Mouse (Mus musculus) erythroblast, embryonic 14.5 days (primary cell): ENCODE results near the gene Eya2. TPM values are rescaled to one million over a fixed set of nuclear protein-coding genes. Genes with fewer than 3 reads are reported as not detected.

Experiments
- H3K27me3 ChIP-seq: 2 replicates; pipeline ENCODE4 v1.6.1; 2012; ENCODE audit warnings: inconsistent platforms; ENCODE audit not compliant: control insufficient read depth
- H3K36me3 ChIP-seq: 2 replicates; pipeline ENCODE4 v1.6.1; 2012; ENCODE audit warnings: mild to moderate bottlenecking, inconsistent platforms; ENCODE audit not compliant: control insufficient read depth
- H3K4me1 ChIP-seq: 2 replicates; pipeline ENCODE4 v1.6.1; 2012; ENCODE audit warnings: inconsistent platforms; ENCODE audit not compliant: control insufficient read depth
- H3K4me3 ChIP-seq: replicated peaks from 2 replicates; pipeline ENCODE3; 2012; ENCODE audit warnings: moderate library complexity, mild to moderate bottlenecking, inconsistent platforms
- H3K9me3 ChIP-seq: 2 replicates; pipeline ENCODE4 v1.6.1; 2012; ENCODE audit warnings: low read length, inconsistent platforms, mixed read lengths; ENCODE audit not compliant: control insufficient read depth
- GATA1 ChIP-seq: IDR thresholded peaks from 2 replicates; pipeline ENCODE4 v1.6.1; 2012; ENCODE audit warnings: low read length, inconsistent platforms, mixed read lengths
- TAL1 ChIP-seq: IDR thresholded peaks from 3 replicates; pipeline ENCODE4 v1.6.1; 2012; ENCODE audit warnings: low read length, inconsistent platforms, mixed read lengths
- polyA plus RNA-seq: library from polyadenylated mRNA; stranded (reverse); fragments of >175 nt; gene quantifications from 2 replicates; pipeline ENCODE4 v1.2.3, GENCODE M21; 2012

Eya2 gene
- polyA plus RNA-seq, 1 experiment: not detected

- H3K36me3 ChIP-seq: no peaks in the 10 kb centered on the region
- no peaks in the 10 kb centered on the region for H3K4me1 ChIP-seq
- H3K4me3 ChIP-seq: no peak overlapping the region
- H3K9me3 ChIP-seq: no peaks in the 10 kb centered on the region
- TF ChIP-seq GATA1 (no peak), TAL1 (no peak)
- no peaks in the 10 kb centered on the region for H3K27me3 ChIP-seq
Measured at GRCm38 (mm10) chr2:165768805-165769358, 174.1 kb downstream of the Eya2 start.

- Histone ChIP-seq H3K4me1 (no peaks in the 10 kb centered on the region), H3K36me3 (no peaks in the 10 kb centered on the region), H3K27me3 (no peaks in the 10 kb centered on the region), H3K9me3 (no peaks in the 10 kb centered on the region), H3K4me3 (no peak overlapping the region)
- TF ChIP-seq GATA1 (no peak), TAL1 (no peak)
Measured at GRCm38 (mm10) chr2:165769375-165769948, 174.6 kb downstream of the Eya2 start.

- Histone ChIP-seq H3K36me3 (peaks cover 26% of the 10 kb centered on the region), H3K9me3 (no peaks in the 10 kb centered on the region), H3K4me3 (no peak overlapping the region), H3K27me3 (no peaks in the 10 kb centered on the region), H3K4me1 (no peaks in the 10 kb centered on the region; the same call in 1 of the 2 replicates)
- TF ChIP-seq TAL1 (no peak), GATA1 (no peak)
Measured at GRCm38 (mm10) chr2:165778927-165779326, 184.1 kb downstream of the Eya2 start.

DNA sequence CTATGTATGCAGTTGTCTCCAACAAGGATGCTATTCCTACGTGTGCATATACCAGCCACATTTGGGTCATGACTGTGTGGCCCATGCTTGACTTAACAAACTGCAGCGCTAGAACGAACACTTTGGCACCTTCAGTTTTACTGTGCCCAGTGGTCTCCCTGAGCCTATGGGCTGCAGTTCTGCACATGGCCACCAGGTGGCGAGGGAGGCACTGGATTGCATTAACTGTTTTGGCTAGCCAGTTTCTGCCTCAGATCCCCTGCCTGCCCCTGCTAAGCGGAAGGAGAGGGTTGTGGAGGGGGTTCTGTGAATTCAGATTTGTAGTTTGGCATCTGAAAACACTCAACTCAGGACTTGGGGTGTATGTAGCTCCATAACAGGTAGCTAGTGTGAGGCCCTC, 187.5 kb downstream of the Eya2 start:
- no peaks in the 10 kb centered on the region for H3K27me3 ChIP-seq
- H3K9me3 ChIP-seq: no peaks in the 10 kb centered on the region
- no peak overlapping the region for H3K4me3 ChIP-seq
- TF ChIP-seq TAL1 (no peak), GATA1 (no peak)
- peaks cover 2% of the 10 kb centered on the region; the same call in 1 of the 2 replicates for H3K4me1 ChIP-seq
- peaks cover 59% of the 10 kb centered on the region for H3K36me3 ChIP-seq

DNA sequence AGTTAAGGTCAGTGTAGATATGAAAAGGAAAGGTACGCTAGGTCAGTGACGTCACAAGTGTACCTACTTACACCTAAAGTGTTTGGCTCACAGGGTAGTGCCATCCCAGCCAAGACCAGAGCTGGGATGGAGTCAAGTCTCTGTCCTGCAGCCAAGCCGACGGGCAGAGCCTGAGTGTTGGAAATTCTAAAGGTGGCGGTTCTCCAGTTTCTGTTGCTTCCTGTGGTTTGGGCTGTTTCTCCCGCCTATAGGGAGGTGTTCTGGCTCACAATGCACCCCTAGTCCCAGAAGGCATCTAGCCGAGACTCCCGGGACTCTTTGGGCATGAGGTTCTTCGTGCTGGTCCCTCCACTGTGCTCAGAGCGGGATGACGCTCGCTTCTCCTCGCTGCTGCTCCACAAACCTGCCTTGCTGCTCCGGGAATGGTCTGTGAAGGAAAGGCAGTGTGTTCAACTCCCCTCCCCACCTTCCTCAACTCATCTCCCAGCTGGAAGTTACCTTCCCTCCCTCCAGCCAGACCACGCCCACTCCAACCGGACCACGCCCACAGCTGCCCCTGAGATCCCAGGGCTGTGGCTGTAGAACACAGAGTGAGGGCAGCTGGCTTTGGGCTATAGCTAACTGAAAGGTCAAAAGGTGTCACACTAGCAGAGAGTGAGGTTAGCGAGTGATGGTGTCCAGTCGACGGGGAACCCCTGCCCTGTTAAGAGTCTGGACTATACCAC, 190.6 kb downstream of the Eya2 start:
- Histone ChIP-seq H3K27me3 (no peaks in the 10 kb centered on the region), H3K9me3 (no peaks in the 10 kb centered on the region), H3K4me3 (no peak overlapping the region), H3K4me1 (peaks cover 2% of the 10 kb centered on the region; the same call in 1 of the 2 replicates), H3K36me3 (peaks cover 90% of the 10 kb centered on the region)
- TF ChIP-seq TAL1 (no peak), GATA1 (no peak)

DNA sequence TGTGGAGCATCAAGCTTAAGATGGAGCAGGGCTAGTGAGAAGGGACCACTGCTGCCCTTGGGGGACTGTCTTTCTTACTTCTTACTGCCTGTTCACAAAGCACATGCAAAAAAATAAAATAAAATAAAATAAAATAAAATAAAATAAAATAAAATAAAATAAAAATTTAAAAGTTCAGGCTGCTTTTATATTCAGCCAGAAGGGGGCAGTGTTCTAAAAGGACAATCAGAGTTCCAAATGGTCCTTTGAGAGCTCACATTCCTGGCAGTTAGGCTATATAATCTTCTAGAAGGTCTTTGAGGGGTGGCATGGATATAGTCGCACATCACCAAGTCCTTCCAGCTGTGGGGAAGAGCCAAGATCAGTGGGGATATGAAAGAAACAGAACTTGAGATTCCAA, 191.6 kb downstream of the Eya2 start:
- no peaks in the 10 kb centered on the region for H3K9me3 ChIP-seq
- no peak for TF ChIP-seq GATA1
- no peak for TF ChIP-seq TAL1
- H3K4me3 ChIP-seq: no peak overlapping the region
- no peaks in the 10 kb centered on the region for H3K27me3 ChIP-seq
- H3K36me3 ChIP-seq: peaks cover 98% of the 10 kb centered on the region
- peaks cover 2% of the 10 kb centered on the region; the same call in 1 of the 2 replicates for H3K4me1 ChIP-seq

GRCm38 (mm10) chr2:165788005-165788404, 193.2 kb downstream of the Eya2 start:
- TF ChIP-seq GATA1: no peak
- TF ChIP-seq TAL1: no peak
- Histone ChIP-seq H3K9me3 (no peaks in the 10 kb centered on the region), H3K4me1 (peaks cover 2% of the 10 kb centered on the region; the same call in 1 of the 2 replicates), H3K27me3 (no peaks in the 10 kb centered on the region), H3K36me3 (peaks cover 98% of the 10 kb centered on the region), H3K4me3 (no peak overlapping the region)

- Histone ChIP-seq H3K4me3 (no peak overlapping the region), H3K4me1 (peaks cover 6% of the 10 kb centered on the region), H3K36me3 (peaks cover 98% of the 10 kb centered on the region), H3K27me3 (no peaks in the 10 kb centered on the region), H3K9me3 (no peaks in the 10 kb centered on the region)
- no peak for TF ChIP-seq TAL1
- TF ChIP-seq GATA1: no peak
Measured at GRCm38 (mm10) chr2:165788796-165789195, 194.0 kb downstream of the Eya2 start.

- Histone ChIP-seq H3K27me3 (no peaks in the 10 kb centered on the region), H3K4me1 (peaks cover 6% of the 10 kb centered on the region), H3K9me3 (no peaks in the 10 kb centered on the region), H3K4me3 (no peak overlapping the region), H3K36me3 (peaks cover 98% of the 10 kb centered on the region)
- no peak for TF ChIP-seq TAL1
- TF ChIP-seq GATA1: no peak
Measured at GRCm38 (mm10) chr2:165789667-165790066, 194.8 kb downstream of the Eya2 start.
